Mouse (Mus musculus) MEL (cell line): ENCODE data around the gene Me1. TPM values are rescaled to one million over a fixed set of nuclear protein-coding genes. Genes with fewer than 3 reads are reported as not detected.

ENCODE experiments used
- DNase-seq: peaks from one replicate; pipeline ENCODE4 v3.0.0; 2011; ENCODE audit warnings: low read depth, low spot score
- H3K27ac ChIP-seq: 2 replicates; pipeline ENCODE4 v1.5.1; 2012; ENCODE audit warnings: low read depth, mild to moderate bottlenecking, control low read depth, low read length, moderate library complexity; ENCODE audit not compliant: control insufficient read depth
- H3K27me3 ChIP-seq, 2 experiments: fragments of 150-350 bp in 1 of 2; sonication (generic) in 1 of 2; 2 replicates each; pipeline ENCODE4 v1.6.1; 2012; ENCODE audit warnings: low read length in 2 of 2, mild to moderate bottlenecking in 2 of 2, improper control_type of control experiment in 1 of 2, moderate library complexity in 1 of 2; ENCODE audit not compliant: insufficient read depth in 2 of 2, control insufficient read depth in 1 of 2
- H3K36me3 ChIP-seq, 2 experiments: 2 replicates each; pipeline ENCODE4 v1.6.1; 2012 to 2014; ENCODE audit warnings: low read length in 2 of 2, improper control_type of control experiment in 1 of 2, inconsistent platforms in 1 of 2, mild to moderate bottlenecking in 1 of 2; ENCODE audit not compliant: insufficient read depth in 2 of 2, control insufficient read depth in 1 of 2
- H3K4me1 ChIP-seq, 2 experiments: fragments of 150-350 bp in 1 of 2; sonication (generic) in 1 of 2; 2 replicates each; pipeline ENCODE4 v1.6.1; 2012; ENCODE audit warnings: low read length in 2 of 2, improper control_type of control experiment in 1 of 2, mild to moderate bottlenecking in 1 of 2; ENCODE audit not compliant: insufficient read depth in 2 of 2, control insufficient read depth in 1 of 2
- H3K4me3 ChIP-seq, 2 experiments: fragments of 150-350 bp in 1 of 2; sonication (generic) in 1 of 2; 2 replicates each; pipeline ENCODE4 v1.5.1; 2012; ENCODE audit warnings: low read depth in 2 of 2, low read length in 2 of 2, mild to moderate bottlenecking in 2 of 2, moderate library complexity in 2 of 2, control low read depth in 1 of 2, improper control_type of control experiment in 1 of 2; ENCODE audit not compliant: control insufficient read depth in 1 of 2, insufficient read depth in 1 of 2
- H3K79me2 ChIP-seq: 2 replicates; pipeline ENCODE4 v1.6.1; 2012; ENCODE audit warnings: mild to moderate bottlenecking, low read length, moderate library complexity; ENCODE audit not compliant: control insufficient read depth, poor library complexity, insufficient read depth
- H3K9ac ChIP-seq: 2 replicates; pipeline ENCODE4 v1.6.1; 2012; ENCODE audit warnings: low read depth, mild to moderate bottlenecking, control low read depth, low read length, moderate library complexity; ENCODE audit not compliant: control insufficient read depth, poor library complexity, severe bottlenecking
- H3K9me3 ChIP-seq: fragments of 150-350 bp; sonication (generic); replicated peaks from 2 replicates; pipeline ENCODE4 v1.6.1; 2012; ENCODE audit warnings: mild to moderate bottlenecking, low read length, improper control_type of control experiment, moderate library complexity; ENCODE audit not compliant: insufficient read depth
- CHD2 ChIP-seq: IDR thresholded peaks from 2 replicates; pipeline ENCODE4 v1.6.1; 2011; ENCODE audit warnings: low read length, improper control_type of control experiment
- CTCF ChIP-seq, 3 experiments: IDR thresholded peaks in 2 of 3; conservative IDR thresholded peaks in 1 of 3; 2 replicates each; pipeline ENCODE4 v1.5.1; 2011 to 2012; ENCODE audit warnings: low read length in 3 of 3, low read depth in 2 of 3, mild to moderate bottlenecking in 2 of 3, improper control_type of control experiment in 1 of 3, inconsistent platforms in 1 of 3, mixed read lengths in 1 of 3, moderate library complexity in 1 of 3; ENCODE audit not compliant: control insufficient read depth in 1 of 3, insufficient read depth in 1 of 3, poor library complexity in 1 of 3, severe bottlenecking in 1 of 3
- E2F4 ChIP-seq: IDR thresholded peaks from 2 replicates; pipeline ENCODE4 v1.6.1; 2011; ENCODE audit warnings: low read depth, low read length, improper control_type of control experiment, borderline replicate concordance
- EP300 ChIP-seq, 2 experiments: IDR thresholded peaks; 2 replicates each; pipeline ENCODE4 v1.6.1; 2011; ENCODE audit warnings: improper control_type of control experiment in 2 of 2, low read length in 2 of 2, low read depth in 1 of 2, mild to moderate bottlenecking in 1 of 2
- GABPA ChIP-seq: IDR thresholded peaks from 2 replicates; pipeline ENCODE4 v1.6.1; 2012; ENCODE audit warnings: low read depth, mild to moderate bottlenecking, inconsistent platforms, low read length, improper control_type of control experiment, moderate library complexity
- GATA1 ChIP-seq: IDR thresholded peaks from 2 replicates; pipeline ENCODE4 v1.6.1; 2011; ENCODE audit warnings: low read depth, low read length, improper control_type of control experiment
- KAT2A ChIP-seq: conservative IDR thresholded peaks from 2 replicates; pipeline ENCODE4 v1.6.1; 2012; ENCODE audit warnings: low read depth, low read length, improper control_type of control experiment, inconsistent platforms
- MAX ChIP-seq: IDR thresholded peaks from 2 replicates; pipeline ENCODE4 v1.6.1; 2011; ENCODE audit warnings: low read length, improper control_type of control experiment
- MEF2A ChIP-seq: IDR thresholded peaks from 2 replicates; pipeline ENCODE4 v1.6.1; 2014; ENCODE audit warnings: low read depth, mild to moderate bottlenecking, inconsistent platforms, low read length, improper control_type of control experiment; ENCODE audit not compliant: poor library complexity, insufficient replicate concordance, severe bottlenecking; ENCODE audit errors: extremely low read depth
- MYC ChIP-seq: IDR thresholded peaks from 2 replicates; pipeline ENCODE4 v1.6.1; 2011; ENCODE audit warnings: low read depth, mild to moderate bottlenecking, low read length, improper control_type of control experiment, moderate library complexity
- NELFE ChIP-seq: IDR thresholded peaks from 2 replicates; pipeline ENCODE4 v1.6.1; 2011; ENCODE audit warnings: low read depth, low read length, improper control_type of control experiment
- NRF1 ChIP-seq: IDR thresholded peaks from 2 replicates; pipeline ENCODE4 v1.6.1; 2014; ENCODE audit warnings: low read depth, mild to moderate bottlenecking, inconsistent platforms, low read length, improper control_type of control experiment, moderate library complexity; ENCODE audit not compliant: poor library complexity, insufficient read depth, severe bottlenecking
- POLR2A ChIP-seq, 2 experiments: IDR thresholded peaks; 2 replicates each; pipeline ENCODE4 v1.6.1; 2011 to 2012; ENCODE audit warnings: low read length in 2 of 2, mild to moderate bottlenecking in 2 of 2, control low read depth in 1 of 2, improper control_type of control experiment in 1 of 2, low read depth in 1 of 2, moderate library complexity in 1 of 2; ENCODE audit not compliant: control insufficient read depth in 1 of 2, insufficient read depth in 1 of 2, poor library complexity in 1 of 2
- POLR2AphosphoS5 ChIP-seq: IDR thresholded peaks from 2 replicates; pipeline ENCODE4 v1.6.1; 2012; ENCODE audit warnings: low read depth, borderline replicate concordance, mild to moderate bottlenecking, inconsistent platforms, low read length, moderate library complexity, mixed read lengths
- RCOR1 ChIP-seq: IDR thresholded peaks from 2 replicates; pipeline ENCODE4 v1.6.1; 2012; ENCODE audit warnings: low read depth, mild to moderate bottlenecking, inconsistent platforms, low read length, improper control_type of control experiment
- TBP ChIP-seq: IDR thresholded peaks from 2 replicates; pipeline ENCODE4 v1.8.0; 2011; ENCODE audit warnings: low read depth, low read length, improper control_type of control experiment
- USF2 ChIP-seq, 2 experiments: IDR thresholded peaks; 2 replicates each; pipeline ENCODE4 v1.6.1; 2011 to 2012; ENCODE audit warnings: improper control_type of control experiment in 2 of 2, low read length in 2 of 2, borderline replicate concordance in 1 of 2, inconsistent platforms in 1 of 2, low read depth in 1 of 2, mild to moderate bottlenecking in 1 of 2; ENCODE audit not compliant: insufficient read depth in 1 of 2
- ZC3H11A ChIP-seq: IDR thresholded peaks from 2 replicates; pipeline ENCODE4 v1.6.1; 2012; ENCODE audit warnings: low read depth, mild to moderate bottlenecking, inconsistent platforms, low read length, improper control_type of control experiment
- ZNF384 ChIP-seq: IDR thresholded peaks from 2 replicates; pipeline ENCODE4 v1.6.1; 2012; ENCODE audit warnings: low read depth, mild to moderate bottlenecking, inconsistent platforms, low read length, improper control_type of control experiment
- polyA plus RNA-seq, 2 experiments: library from polyadenylated mRNA; stranded (reverse) in 1 of 2; unstranded in 1 of 2; fragments of >175 nt in 1 of 2; fragments of >200 nt in 1 of 2; gene quantifications; 2 replicates each; pipeline versions ENCODE4 v1.2.1 to v1.2.4; 2012; ENCODE audit warnings: low replicate concordance in 2 of 2, low read depth in 1 of 2; ENCODE audit not compliant: insufficient read length in 2 of 2, insufficient read depth in 1 of 2, missing spikeins in 1 of 2
- total RNA-seq: library from RNA; depleted of rRNA; stranded (reverse); fragments of 300-350 nt; gene quantifications from 2 replicates; pipeline ENCODE4 v1.2.3, GENCODE M21; 2012

Me1 gene
- total and polyA plus RNA-seq, 3 experiments = 7.1 to 123 (median 23.4) TPM

- Histone ChIP-seq H3K36me3 (peaks cover 0 to 9% of the 10 kb centered on the region in 2 experiments; a peak in 2 of 4 replicates), H3K79me2 (no peaks in the 10 kb centered on the region), H3K4me3 (no peak overlapping the region), H3K9ac (no peak overlapping the region), H3K4me1 (no peaks in the 10 kb centered on the region), H3K27ac (no peak overlapping the region), H3K9me3 (no peaks in the 10 kb centered on the region), H3K27me3 (no peaks in the 10 kb centered on the region)
- DNase-seq = no peak
- TF ChIP-seq CHD2 = no peak
- no peak for TF ChIP-seq E2F4
- TF ChIP-seq NRF1 = no peak
- no peak for TF ChIP-seq MEF2A
- no peak for TF ChIP-seq POLR2A (IDR thresholded peaks at IDR 0.05; ENCODE audit: control insufficient read depth in 1 of 2, insufficient read depth in 1 of 2, low read depth in 1 of 2, low read length in 2 of 2, poor library complexity in 1 of 2)
- no peak for TF ChIP-seq KAT2A
- TF ChIP-seq TBP = no peak
- no peak for TF ChIP-seq GATA1
- TF ChIP-seq CTCF (IDR thresholded peaks at IDR 0.05 in 2 of 3, conservative IDR thresholded peaks at IDR 0.05 in 1 of 3; ENCODE audit: control insufficient read depth in 1 of 3, insufficient read depth in 1 of 3, low read depth in 2 of 3, low read length in 3 of 3, poor library complexity in 1 of 3, severe bottlenecking in 1 of 3) = no peak
- TF ChIP-seq NELFE = no peak
- no peak for TF ChIP-seq ZC3H11A
Observed at GRCm38 (mm10) chr9:86553886-86554285, 141.9 kb downstream of the Me1 start.

GRCm38 (mm10) chr9:86550717-86551116, 145.0 kb downstream of the Me1 start:
- Histone ChIP-seq H3K27ac (no peak overlapping the region), H3K36me3 (peaks cover 0 to 7% of the 10 kb centered on the region in 2 experiments; a peak in 2 of 4 replicates), H3K27me3 (no peaks in the 10 kb centered on the region), H3K4me1 (no peaks in the 10 kb centered on the region), H3K9me3 (no peaks in the 10 kb centered on the region), H3K4me3 (no peak overlapping the region), H3K9ac (no peak overlapping the region), H3K79me2 (no peaks in the 10 kb centered on the region)
- TF ChIP-seq EP300 (IDR thresholded peaks at IDR 0.05; ENCODE audit: low read depth in 1 of 2, low read length in 2 of 2) (no peak), RCOR1 (no peak)
- no peak for DNase-seq

DNA sequence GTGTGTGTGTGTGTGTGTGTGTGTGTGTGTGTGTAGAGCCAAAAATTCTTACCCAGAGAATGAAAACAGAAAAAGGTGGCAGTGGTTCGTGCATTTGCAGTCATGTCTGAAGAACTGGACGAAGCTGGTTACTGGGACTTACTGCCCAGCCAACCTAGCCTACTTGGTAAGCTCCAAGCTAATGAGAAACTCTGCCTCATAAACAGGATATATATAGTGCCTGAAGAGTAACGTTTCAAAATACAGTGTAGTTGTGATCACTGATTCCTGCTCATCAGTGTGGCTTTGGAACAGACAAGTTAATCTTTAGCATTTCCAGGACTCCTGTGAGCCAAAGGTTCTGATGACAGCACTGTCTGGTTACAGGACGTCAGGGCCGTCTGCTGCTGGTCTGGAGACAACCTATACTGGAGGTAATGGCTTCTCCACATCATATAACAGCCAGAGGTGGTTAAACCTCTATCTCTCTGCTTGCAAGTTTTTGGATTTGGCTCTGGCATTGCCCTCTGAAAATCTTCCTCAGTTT, 146.1 kb downstream of the Me1 start:
- TF ChIP-seq ZC3H11A (no peak), MYC (no peak), GABPA (no peak), NELFE (no peak), MAX (no peak), USF2 (IDR thresholded peaks at IDR 0.05; ENCODE audit: borderline replicate concordance in 1 of 2, insufficient read depth in 1 of 2, low read depth in 1 of 2, low read length in 2 of 2) (no peak), POLR2AphosphoS5 (no peak), ZNF384 (no peak)
- Histone ChIP-seq H3K4me1 (no peaks in the 10 kb centered on the region), H3K36me3 (peaks cover 0 to 11% of the 10 kb centered on the region in 2 experiments; a peak in 2 of 4 replicates)

More for the DNA sequence above, 146.1 kb downstream of the Me1 start:
- DNase-seq = no peak
- Histone ChIP-seq H3K9ac (no peak overlapping the region), H3K79me2 (no peaks in the 10 kb centered on the region), H3K9me3 (no peaks in the 10 kb centered on the region), H3K4me3 (no peak overlapping the region), H3K27ac (no peak overlapping the region), H3K27me3 (no peaks in the 10 kb centered on the region)
